Mouse (Mus musculus) bone marrow, adult 2 months (tissue): ENCODE measurements around the gene Fxyd3.

Experiments
- CTCF ChIP-seq: fragments of 200-500 bp; IDR thresholded peaks from 2 replicates; pipeline ENCODE4 v1.5.1; 2011; ENCODE audit warnings: low read length, control low read depth; ENCODE audit not compliant: control insufficient read depth, insufficient read depth
- POLR2A ChIP-seq: fragments of 200-500 bp; IDR thresholded peaks from 2 replicates; pipeline ENCODE4 v1.6.1; 2011; ENCODE audit warnings: low read depth, mild to moderate bottlenecking, control low read depth, low read length, borderline replicate concordance; ENCODE audit not compliant: control insufficient read depth

DNA sequence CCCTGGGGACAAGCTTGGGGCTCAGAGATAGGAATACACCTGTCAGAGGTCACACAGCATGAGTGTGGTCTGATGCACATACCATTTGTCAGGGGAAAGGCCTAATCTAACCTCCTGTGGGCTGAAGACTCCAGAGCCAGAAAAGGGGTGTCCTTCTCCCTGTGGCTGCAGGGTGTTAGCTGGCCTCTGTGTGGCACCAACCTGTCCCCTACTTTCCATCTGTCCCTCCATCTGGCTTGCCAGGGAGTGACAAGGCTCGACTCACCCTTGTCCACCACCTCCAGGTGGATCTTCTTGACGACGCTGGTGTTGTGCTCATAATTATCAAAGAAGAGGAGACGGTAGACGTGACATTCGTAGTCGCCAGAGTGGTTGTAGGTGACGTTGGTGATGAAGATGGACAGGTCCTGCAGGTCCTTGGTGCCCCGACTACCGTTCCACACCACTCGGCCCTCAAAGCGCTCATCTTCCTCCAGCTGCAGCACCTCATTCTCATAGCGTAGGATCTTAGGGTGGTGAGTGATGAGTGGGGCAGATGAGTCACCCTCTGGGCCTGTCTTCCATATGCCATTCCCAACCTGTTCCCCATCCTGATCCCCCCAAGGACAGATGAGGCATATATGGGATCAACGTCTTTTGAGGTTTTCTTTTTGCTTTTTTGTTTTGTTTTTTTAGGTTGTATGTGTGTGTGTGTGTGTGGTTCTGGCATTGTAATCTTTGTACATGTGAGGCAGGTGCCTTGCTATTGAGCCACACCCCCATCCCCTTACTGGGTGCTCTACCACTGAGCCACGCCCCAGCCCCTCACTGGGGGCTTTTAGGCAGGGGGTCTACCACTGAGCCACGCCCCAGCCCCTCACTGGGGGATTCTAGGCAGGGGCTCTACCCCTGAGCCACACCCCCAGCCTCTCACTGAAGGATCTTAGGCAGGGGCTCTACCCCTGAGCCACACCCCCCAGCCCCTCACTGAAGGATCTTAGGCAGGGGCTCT is 46.4 kb upstream of the Fxyd3 start:
- TF ChIP-seq POLR2A (no peak), CTCF (no peak)
